In the genomic region with DNA sequence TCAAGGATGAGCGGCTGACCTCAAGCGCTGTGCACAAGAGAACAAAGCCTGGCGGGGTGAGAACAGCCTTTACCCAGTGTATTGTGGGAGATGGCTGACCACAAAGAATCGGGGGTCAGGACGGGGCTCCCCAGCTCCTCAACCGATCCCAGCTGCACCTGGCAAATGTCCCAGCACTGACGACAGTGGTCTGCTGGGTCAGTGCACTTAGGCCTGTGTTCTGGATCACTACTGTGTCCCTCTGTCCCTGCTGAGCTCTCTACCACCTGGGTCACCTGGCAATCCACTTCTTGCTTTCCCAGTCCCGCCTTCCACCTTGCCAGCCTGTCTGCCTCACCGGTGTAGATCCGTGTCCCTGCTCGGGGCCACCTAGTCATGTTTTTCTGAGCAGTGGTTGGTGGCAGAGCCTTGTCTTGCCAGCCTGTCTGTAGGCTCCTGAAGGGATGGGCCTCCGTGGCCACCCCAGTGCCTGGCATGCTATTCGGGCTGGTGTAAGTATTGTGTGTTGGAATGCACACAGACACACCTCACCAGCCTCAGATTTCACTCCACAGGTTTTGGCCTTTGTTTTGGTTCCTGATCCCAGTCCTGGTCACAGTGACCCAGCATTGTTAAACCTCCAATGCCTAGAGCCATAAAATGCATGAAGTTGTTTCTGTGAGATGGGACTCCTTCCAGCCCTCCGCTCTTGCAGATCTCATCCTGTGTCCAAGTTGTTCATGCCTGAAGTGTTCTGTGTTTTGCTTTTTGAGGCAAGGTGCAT, we compare ENCODE assay signal across 24 mouse cellular contexts. TPM values are rescaled to one million over a fixed set of nuclear protein-coding genes. Genes with fewer than 3 reads are reported as not detected.
DNase-seq lines count a peak whose midpoint lies in the region; ATAC-seq and TF ChIP-seq lines count a peak whose summit lies in the region.
"Had no signal": no experiment of that assay in that cellular context is flagged by ENCODE, and none has a peak within 500 bp of the region (broad histone marks: within the 10 kb centered on the region; RNA-seq: fewer than 3 reads in every experiment).

No protein-coding gene starts in this region.

- no peak overlapping the region for H3K4me2 ChIP-seq in heart, postnatal 0 days (ENCODE audit: low read depth, low read length)
- H3K4me2 ChIP-seq in heart, embryonic 11.5 days, result no peak overlapping the region
- H3K4me2 ChIP-seq in embryonic facial prominence, embryonic 14.5 days (ENCODE audit: low read depth, low read length), result no peak overlapping the region
- H3K4me2 ChIP-seq: hindbrain, embryonic 13.5 days; midbrain, embryonic 12.5 days; neural tube, embryonic 15.5 days had no signal

- no peak overlapping the region; the same call in 1 of the 2 replicates for H3K27ac ChIP-seq in heart, postnatal 0 days (ENCODE audit: low read depth)
- no peak overlapping the region for H3K27ac ChIP-seq in heart, embryonic 11.5 days (ENCODE audit: low read depth, low read length)
- H3K27ac ChIP-seq in embryonic facial prominence, embryonic 14.5 days (replicated peaks; ENCODE audit: low read depth, low read length), result 0 out of 2 replicates have a peak overlapping the region, but pooled peaks have one; percentile 2
- H3K27ac ChIP-seq: hindbrain, embryonic 13.5 days; midbrain, embryonic 12.5 days; neural tube, embryonic 15.5 days had no signal

- H3K9ac ChIP-seq in heart, postnatal 0 days (replicated peaks; ENCODE audit: low read depth, low read length), result no peak overlapping the region
- no peak overlapping the region for H3K9ac ChIP-seq in heart, embryonic 11.5 days (ENCODE audit: low read depth, low read length)
- no peak overlapping the region for H3K9ac ChIP-seq in embryonic facial prominence, embryonic 14.5 days (ENCODE audit: low read depth, low read length)
- H3K9ac ChIP-seq: hindbrain, embryonic 13.5 days; midbrain, embryonic 12.5 days; neural tube, embryonic 15.5 days had no signal

- peak; percentile 30 for DNase-seq in cerebellum, adult 9-11 months
- DNase-seq in cerebellum, postnatal 10 days, result no peak
- DNase-seq in heart, postnatal 0 days (ENCODE audit: low spot score), result no peak
- peak; percentile 67 for DNase-seq in kidney, postnatal 10 days
- DNase-seq in kidney, adult 11 months, result no peak
- peak; percentile 23 for DNase-seq in embryonic facial prominence, embryonic 14.5 days (ENCODE audit: low spot score)
- DNase-seq in layer of hippocampus, postnatal 25 days (ENCODE audit: extremely low spot score in 1 of 2, low spot score in 1 of 2), result no peak
- DNase-seq: adrenal gland, postnatal 36 days; cerebellum, adult 18-20 months; left cerebral cortex, postnatal 4 days; liver had no signal

- 0 out of 2 replicates have a peak, but pooled peaks have one; percentile 8 for ATAC-seq in heart, postnatal 0 days (ENCODE audit: insufficient read depth, low read depth)
- no peak for ATAC-seq in heart, embryonic 11.5 days (replicated peaks; ENCODE audit: insufficient number of reproducible peaks, low FRiP score, low TSS enrichment)
- ATAC-seq in embryonic facial prominence, embryonic 14.5 days (ENCODE audit: low read depth), result peak; percentile 71
- ATAC-seq: forebrain, embryonic 14.5 days; inflammation-experienced regulatory T-cells, adult 6 months; lung, postnatal 0 days had no signal

- TF ChIP-seq EP300 in heart, postnatal 0 days (IDR thresholded peaks at IDR 0.05; ENCODE audit: low read depth), result no peak

- WGBS in heart, postnatal 0 days, result 75% methylated on average over 14 of the region's 14 CpGs
- 83% methylated on average over 14 of the region's 14 CpGs for WGBS in heart, embryonic 11.5 days (ENCODE audit: insufficient replicate concordance)
- 87% methylated on average over 14 of the region's 14 CpGs for WGBS in embryonic facial prominence, embryonic 14.5 days

- no peaks in the 10 kb centered on the region for H3K9me3 ChIP-seq in heart, postnatal 0 days (replicated peaks; ENCODE audit: control insufficient read depth, low read length)
- no peaks in the 10 kb centered on the region for H3K9me3 ChIP-seq in heart, embryonic 11.5 days (replicated peaks; ENCODE audit: control insufficient read depth, low read length)
- no peaks in the 10 kb centered on the region for H3K9me3 ChIP-seq in embryonic facial prominence, embryonic 14.5 days (ENCODE audit: control insufficient read depth, low read length)
- H3K9me3 ChIP-seq: hindbrain, embryonic 13.5 days; midbrain, embryonic 12.5 days; neural tube, embryonic 15.5 days had no signal

- no peak for TF ChIP-seq CTCF in heart, postnatal 0 days (IDR thresholded peaks at IDR 0.05; ENCODE audit: low read depth)

- H3K36me3 ChIP-seq in heart, postnatal 0 days (replicated peaks; ENCODE audit: control insufficient read depth, insufficient read depth, low read length), result peaks cover 43% of the 10 kb centered on the region
- peaks cover 21% of the 10 kb centered on the region for H3K36me3 ChIP-seq in heart, embryonic 11.5 days (ENCODE audit: control insufficient read depth, insufficient read depth, low read length)
- H3K36me3 ChIP-seq in embryonic facial prominence, embryonic 14.5 days (ENCODE audit: control insufficient read depth, insufficient read depth, low read length), result peaks cover 48% of the 10 kb centered on the region

- H3K27me3 ChIP-seq in heart, postnatal 0 days (ENCODE audit: control insufficient read depth, insufficient read depth, low read length), result no peaks in the 10 kb centered on the region
- H3K27me3 ChIP-seq in heart, embryonic 11.5 days (ENCODE audit: control insufficient read depth, insufficient read depth, low read length), result no peaks in the 10 kb centered on the region
- H3K27me3 ChIP-seq in embryonic facial prominence, embryonic 14.5 days (replicated peaks; ENCODE audit: control insufficient read depth, insufficient read depth, low read length), result no peaks in the 10 kb centered on the region
- H3K27me3 ChIP-seq: midbrain, embryonic 12.5 days; neural tube, embryonic 15.5 days had no signal

- no peaks in the 10 kb centered on the region for H3K4me1 ChIP-seq in heart, postnatal 0 days (ENCODE audit: control insufficient read depth, insufficient read depth)
- H3K4me1 ChIP-seq in heart, embryonic 11.5 days (ENCODE audit: control insufficient read depth, insufficient read depth, low read length), result no peaks in the 10 kb centered on the region; the same call in 1 of the 2 replicates
- no peaks in the 10 kb centered on the region for H3K4me1 ChIP-seq in embryonic facial prominence, embryonic 14.5 days (ENCODE audit: control insufficient read depth, insufficient read depth, low read length)
- H3K4me1 ChIP-seq: hindbrain, embryonic 13.5 days; midbrain, embryonic 12.5 days; neural tube, embryonic 15.5 days had no signal

- no peak overlapping the region for H3K4me3 ChIP-seq in heart, postnatal 0 days (ENCODE audit: low read depth, low read length)
- no peak overlapping the region for H3K4me3 ChIP-seq in heart, embryonic 11.5 days (ENCODE audit: low read depth, low read length)
- H3K4me3 ChIP-seq in embryonic facial prominence, embryonic 14.5 days (ENCODE audit: low read depth, low read length), result no peak overlapping the region
- H3K4me3 ChIP-seq: erythroblast, embryonic 14.5 days; hindbrain, embryonic 13.5 days; midbrain, embryonic 12.5 days; neural tube, embryonic 15.5 days had no signal

RNA-seq across cellular contexts. Expression of a gene that starts 4.4 kb away (rescaled TPM):
- 0.23 TPM in 1 of 2 replicates, not detected in the other for total RNA-seq in heart, postnatal 0 days (2014; rRNA removed; ENCODE audit: low replicate concordance)
- not detected in 2 replicates for polyA plus RNA-seq in heart, postnatal 0 days (2015; fragmentation: Nextera tagmentation; extraction: Ambion mirVana)
- not detected in 2 replicates for polyA plus RNA-seq in heart, embryonic 11.5 days (2014; fragmentation: Nextera tagmentation; extraction: Ambion mirVana)
- polyA plus RNA-seq in embryonic facial prominence, embryonic 14.5 days (2014; fragmentation: Nextera tagmentation; extraction: Ambion mirVana), result not detected in 2 replicates
- total RNA-seq in layer of hippocampus, postnatal 25 days (2021), result not detected
- total RNA-seq: adrenal gland, postnatal 36 days; gastrocnemius, postnatal 4 days; heart, postnatal 10 days; layer of hippocampus, adult 18-20 months; left cerebral cortex, postnatal 4 days; megakaryocyte progenitor cell, adult 5-6 weeks had no signal
- polyA plus RNA-seq: erythroblast, embryonic 14.5 days; forebrain, embryonic 14.5 days; hindbrain, embryonic 13.5 days; inflammation-experienced regulatory T-cells, adult 6 months; liver, embryonic 16.5 days; lung, postnatal 0 days; midbrain, embryonic 12.5 days; neural tube, embryonic 15.5 days had no signal

RNA-seq across cellular contexts. Expression of a gene that starts 14.3 kb away (rescaled TPM):
- 96.4 and 130 TPM in 2 replicates for total RNA-seq in heart, postnatal 0 days (2014; rRNA removed; ENCODE audit: low replicate concordance)
- polyA plus RNA-seq in heart, postnatal 0 days (2015; fragmentation: Nextera tagmentation; extraction: Ambion mirVana), result 134 and 147 TPM in 2 replicates
- 122 and 131 TPM in 2 replicates for polyA plus RNA-seq in heart, embryonic 11.5 days (2014; fragmentation: Nextera tagmentation; extraction: Ambion mirVana)
- 136 and 146 TPM in 2 replicates for polyA plus RNA-seq in embryonic facial prominence, embryonic 14.5 days (2014; fragmentation: Nextera tagmentation; extraction: Ambion mirVana)
- total RNA-seq in layer of hippocampus, postnatal 25 days (2021), result 100 to 1,000 TPM; 127 to 128 TPM

RNA-seq across cellular contexts. Expression of a gene that starts 32.5 kb away (rescaled TPM):
- not detected in 2 replicates for total RNA-seq in heart, postnatal 0 days (2014; rRNA removed; ENCODE audit: low replicate concordance)
- not detected in 2 replicates for polyA plus RNA-seq in heart, postnatal 0 days (2015; fragmentation: Nextera tagmentation; extraction: Ambion mirVana)
- polyA plus RNA-seq in heart, embryonic 11.5 days (2014; fragmentation: Nextera tagmentation; extraction: Ambion mirVana), result not detected in 2 replicates
- 0.64 and 2.0 TPM in 2 replicates for polyA plus RNA-seq in embryonic facial prominence, embryonic 14.5 days (2014; fragmentation: Nextera tagmentation; extraction: Ambion mirVana)
- total RNA-seq in layer of hippocampus, postnatal 25 days (2021), result not detected
- total RNA-seq: adrenal gland, postnatal 36 days; gastrocnemius, postnatal 4 days; heart, postnatal 10 days; layer of hippocampus, adult 18-20 months; left cerebral cortex, postnatal 4 days; megakaryocyte progenitor cell, adult 5-6 weeks had no signal
- polyA plus RNA-seq: erythroblast, embryonic 14.5 days; forebrain, embryonic 14.5 days; inflammation-experienced regulatory T-cells, adult 6 months; lung, postnatal 0 days; midbrain, embryonic 12.5 days had no signal

RNA-seq across cellular contexts. Expression of a gene that starts 32.6 kb away (rescaled TPM):
- total RNA-seq in heart, postnatal 0 days (2014; rRNA removed; ENCODE audit: low replicate concordance), result 39.9 and 48.0 TPM in 2 replicates
- polyA plus RNA-seq in heart, postnatal 0 days (2015; fragmentation: Nextera tagmentation; extraction: Ambion mirVana), result 21.9 and 23.3 TPM in 2 replicates
- 31.6 and 42.1 TPM in 2 replicates for polyA plus RNA-seq in heart, embryonic 11.5 days (2014; fragmentation: Nextera tagmentation; extraction: Ambion mirVana)
- 40.7 and 49.0 TPM in 2 replicates for polyA plus RNA-seq in embryonic facial prominence, embryonic 14.5 days (2014; fragmentation: Nextera tagmentation; extraction: Ambion mirVana)
- 100 to 1,000 TPM; 118 to 130 TPM for total RNA-seq in layer of hippocampus, postnatal 25 days (2021)

RNA-seq across cellular contexts. Expression of a gene that starts 43.8 kb away (rescaled TPM):
- total RNA-seq in heart, postnatal 0 days (2014; rRNA removed; ENCODE audit: low replicate concordance), result 188 and 234 TPM in 2 replicates
- 40.8 and 44.0 TPM in 2 replicates for polyA plus RNA-seq in heart, postnatal 0 days (2015; fragmentation: Nextera tagmentation; extraction: Ambion mirVana)
- polyA plus RNA-seq in heart, embryonic 11.5 days (2014; fragmentation: Nextera tagmentation; extraction: Ambion mirVana), result 32.2 and 35.7 TPM in 2 replicates
- polyA plus RNA-seq in embryonic facial prominence, embryonic 14.5 days (2014; fragmentation: Nextera tagmentation; extraction: Ambion mirVana), result 57.7 and 62.2 TPM in 2 replicates
- total RNA-seq in layer of hippocampus, postnatal 25 days (2021), result 1,000 to 10,000 TPM; 1,027 to 1,094 TPM

Comparison
In these comparisons a context has a peak if more than half of its experiments do, and no peak if none do; other contexts are left out.
1. DNase-seq: peak in cerebellum, adult 9-11 months (single experiment), kidney, postnatal 10 days (single experiment) and embryonic facial prominence, embryonic 14.5 days (single experiment); none in cerebellum, postnatal 10 days (0 of 2), heart, postnatal 0 days (single experiment), kidney, adult 11 months (single experiment) and layer of hippocampus, postnatal 25 days (0 of 2).